Mouse (Mus musculus) common myeloid progenitor, adult 5-6 weeks (primary cell): ENCODE measurements around the gene Tmem175. TPM values are rescaled to one million over a fixed set of nuclear protein-coding genes. Genes with fewer than 3 reads are reported as not detected.

Experiments used
- ATAC-seq: replicated peaks from 2 replicates; pipeline ENCODE4 v1.8.0; 2016; ENCODE audit warnings: low read depth, mild to moderate bottlenecking, moderate TSS enrichment, inconsistent platforms; ENCODE audit not compliant: poor library complexity, severe bottlenecking
- total RNA-seq: library from RNA; stranded (forward); fragments of 200-1000, 187-1606 nt; gene quantifications from 2 replicates; pipeline ENCODE4 v1.2.3, GENCODE M21; 2017

Gene Tmem175
- total RNA-seq, 1 experiment from 2014 or later = 19.9 TPM

DNA sequence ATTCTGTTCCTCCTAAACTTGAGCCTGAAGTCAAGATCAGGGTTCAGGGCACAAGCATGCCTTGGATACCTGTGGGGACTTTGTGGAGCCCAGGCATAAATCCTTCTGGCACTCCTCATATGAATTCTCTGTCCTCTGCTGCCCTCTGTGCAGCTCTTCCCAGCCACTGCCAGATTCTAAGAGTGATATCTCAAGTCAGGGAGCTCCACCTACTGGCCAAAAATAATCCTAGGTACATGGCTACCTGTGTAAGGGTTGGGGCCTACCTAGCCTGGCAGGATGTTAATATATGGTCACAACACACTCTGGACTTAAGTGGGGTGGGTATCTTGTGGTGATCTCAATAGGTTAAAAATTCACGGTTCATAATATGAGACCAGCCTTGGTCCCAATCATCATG lies 22.3 kb downstream of the Tmem175 start:
- peak; percentile 81 for ATAC-seq

DNA sequence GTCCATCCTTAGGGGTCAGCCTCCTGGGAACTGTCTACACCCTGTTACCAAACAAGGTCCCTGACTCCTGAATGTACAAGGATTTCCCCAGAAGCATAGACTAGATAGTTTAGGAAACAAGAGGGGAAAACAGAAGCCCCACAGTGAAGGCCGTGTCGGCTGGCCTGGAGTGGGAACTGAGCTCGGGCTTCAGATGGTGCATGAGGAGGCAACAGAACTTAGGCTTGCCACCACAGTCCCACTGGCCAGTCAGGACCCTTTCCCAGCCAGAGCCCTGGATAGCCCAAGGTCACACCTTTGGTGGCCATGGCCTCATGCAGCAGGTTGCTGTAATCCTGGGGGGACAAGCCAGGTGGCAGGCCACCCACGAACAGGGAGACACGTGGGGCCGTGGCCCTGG lies 23.8 kb downstream of the Tmem175 start:
- no peak for ATAC-seq

DNA sequence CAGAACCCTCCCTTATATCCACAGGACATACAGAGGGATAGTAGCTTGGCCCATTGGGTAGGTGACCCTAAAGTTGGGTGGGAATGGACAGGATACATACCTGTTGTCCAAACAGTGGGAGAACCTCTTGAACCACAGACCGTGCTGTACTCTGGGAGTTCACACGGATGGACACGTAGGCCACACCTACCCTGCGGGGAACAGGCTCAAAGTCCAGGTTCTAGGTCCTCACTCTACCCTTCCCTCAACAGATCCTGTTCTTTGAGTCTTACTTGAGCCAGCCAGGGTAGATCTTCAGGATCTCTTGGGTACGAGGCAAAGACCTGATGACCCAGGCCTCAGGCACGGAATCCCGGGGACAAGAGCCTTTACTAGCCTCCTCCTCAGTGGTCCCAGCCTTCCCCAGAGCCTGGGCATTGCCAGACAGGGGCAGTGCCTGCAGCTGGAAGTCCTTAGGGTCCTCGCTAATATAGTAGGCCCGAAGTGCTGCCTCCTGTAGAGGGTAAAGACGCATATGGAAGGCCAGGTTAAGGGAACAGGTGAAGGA lies 24.9 kb downstream of the Tmem175 start:
- ATAC-seq = no peak

- no peak for ATAC-seq
Measured at GRCm38 (mm10) chr5:108655381-108655780, 25.8 kb downstream of the Tmem175 start.

DNA sequence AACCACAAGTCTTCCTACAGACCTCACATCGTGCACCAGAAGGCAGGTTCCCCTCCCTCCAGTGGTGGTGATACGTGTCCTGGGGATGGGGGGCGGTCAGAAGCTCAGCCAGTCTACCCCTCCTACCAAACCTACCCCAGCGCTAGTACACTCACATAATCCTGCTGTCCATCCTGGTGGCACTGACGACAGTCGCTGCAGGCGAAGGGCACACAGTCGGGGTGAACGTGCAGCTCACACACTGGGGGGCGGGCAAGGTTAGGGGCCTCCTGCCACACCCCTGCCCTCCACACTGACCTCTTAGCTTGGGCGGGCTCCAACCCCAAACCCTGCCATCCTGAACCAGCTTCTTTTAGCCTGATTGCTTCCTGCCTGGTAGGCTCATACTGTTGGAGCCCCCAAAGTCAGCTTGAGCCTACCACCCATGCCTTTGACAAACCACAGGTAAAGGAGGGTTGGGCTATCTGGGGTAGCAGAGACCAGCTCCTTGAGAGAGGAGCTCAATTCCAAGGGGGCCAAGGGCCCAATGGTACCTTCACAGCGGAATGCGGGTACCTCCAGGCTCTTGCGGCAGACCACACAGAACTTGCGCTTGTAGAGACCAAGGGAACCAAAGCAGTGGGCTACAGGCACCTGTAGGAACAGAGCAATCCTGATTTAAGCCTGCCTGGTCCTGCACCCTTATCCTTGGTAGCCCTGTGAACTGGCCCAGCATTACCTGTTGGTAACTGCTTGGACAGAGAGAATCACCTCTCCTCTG lies 26.5 kb downstream of the Tmem175 start:
- ATAC-seq = no peak

- no peak for ATAC-seq
Measured at GRCm38 (mm10) chr5:108657406-108657805, 27.8 kb downstream of the Tmem175 start.

- no peak for ATAC-seq
Measured at GRCm38 (mm10) chr5:108658611-108659010, 29.0 kb downstream of the Tmem175 start.

- ATAC-seq = 0 out of 2 replicates have a peak, but pooled peaks have one; percentile 19
Measured at GRCm38 (mm10) chr5:108659698-108660631, 30.4 kb downstream of the Tmem175 start, which contains the start of gene Idua. Gene Idua (plus strand): TSS chr5:108660331.

- ATAC-seq = peak; percentile 98
Measured at GRCm38 (mm10) chr5:108660632-108661268, 31.2 kb downstream of the Tmem175 start.

GRCm38 (mm10) chr5:108662772-108663171 lies 33.2 kb downstream of the Tmem175 start:
- no peak for ATAC-seq

DNA sequence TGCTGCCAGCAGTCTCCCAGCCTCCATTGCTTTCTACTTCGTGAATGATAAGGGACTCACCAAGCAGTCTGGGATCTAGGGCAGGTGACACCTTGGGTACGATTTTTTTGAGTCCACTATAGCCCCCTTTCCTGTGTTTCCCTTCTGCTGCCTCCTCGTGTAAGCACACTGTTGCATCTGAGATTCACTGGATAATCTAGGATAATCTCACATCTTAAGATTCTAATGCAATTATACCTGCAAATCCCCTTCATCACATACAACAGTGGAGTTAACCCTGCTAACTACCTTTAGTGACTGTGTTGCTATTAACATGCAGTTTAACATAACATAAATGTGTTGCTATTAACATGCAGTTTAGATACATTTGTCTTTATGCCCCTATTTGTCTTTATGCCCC lies 35.5 kb downstream of the Tmem175 start:
- no peak for ATAC-seq

DNA sequence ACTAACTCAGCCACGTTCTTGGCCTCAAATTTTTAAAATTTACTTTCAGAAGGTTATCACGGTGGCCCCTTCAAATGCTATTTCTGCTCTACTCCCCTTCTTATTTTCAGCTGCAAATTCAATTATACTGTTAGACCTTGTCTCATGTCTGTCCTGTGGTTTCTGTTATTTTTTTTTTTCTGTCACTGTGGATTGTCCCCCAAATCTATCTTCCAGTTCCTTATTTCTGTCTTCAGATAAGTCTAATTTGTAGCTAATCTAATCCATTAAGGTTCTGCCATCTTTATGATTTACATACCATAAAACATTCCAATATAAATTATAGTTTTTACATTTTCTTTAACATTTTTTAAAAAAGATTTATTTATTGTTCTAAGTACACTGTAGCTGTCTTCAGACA lies 37.8 kb downstream of the Tmem175 start:
- no peak for ATAC-seq

GRCm38 (mm10) chr5:108668387-108668932 lies 38.9 kb downstream of the Tmem175 start:
- no peak for ATAC-seq

DNA sequence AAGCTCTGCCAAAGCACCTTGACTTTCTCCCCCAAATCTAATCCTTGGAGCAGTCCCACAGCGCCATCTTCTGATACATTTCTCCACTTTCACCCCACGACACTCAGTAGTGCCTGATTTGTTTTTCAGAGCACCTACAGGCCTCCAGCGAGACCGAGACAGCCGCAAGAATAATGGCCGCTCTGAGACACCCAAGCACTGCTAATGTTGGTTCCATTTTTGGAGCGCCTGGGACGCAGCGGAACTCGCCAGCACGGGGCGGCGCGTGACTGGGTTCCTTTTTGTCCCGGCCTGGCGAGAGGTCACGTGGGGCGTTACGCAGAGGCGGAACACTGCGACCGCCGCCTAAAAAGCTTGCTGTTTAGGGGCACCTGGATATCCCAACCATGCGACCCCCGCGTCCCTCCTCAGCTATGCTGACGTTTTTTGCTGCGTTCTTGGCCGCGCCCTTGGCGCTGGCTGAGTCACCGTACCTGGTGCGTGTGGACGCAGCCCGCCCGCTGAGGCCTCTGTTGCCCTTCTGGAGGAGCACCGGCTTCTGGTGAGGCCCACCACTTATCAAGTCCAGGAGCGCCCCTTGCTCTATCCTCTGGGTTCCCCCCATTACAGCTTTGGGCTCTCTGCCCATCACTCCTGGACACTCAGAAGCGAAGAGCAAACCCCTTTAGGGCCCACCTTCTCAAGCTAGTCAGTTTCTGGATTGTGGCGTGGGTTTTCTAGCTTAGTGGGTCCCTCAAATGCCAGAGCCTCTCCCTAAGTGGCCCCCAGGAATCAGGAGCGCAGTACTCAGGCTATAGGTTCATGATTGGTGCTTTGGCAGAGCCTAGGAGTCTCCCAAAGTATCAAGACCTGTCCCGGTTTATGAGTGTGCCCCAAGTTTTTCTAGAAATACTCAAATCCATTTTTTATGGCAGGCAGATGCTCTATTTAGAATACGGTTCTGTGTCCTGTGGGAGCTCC lies 39.7 kb downstream of the Tmem175 start, which contains the start of gene Dgkq:
Dgkq (minus strand) TSS at position 696 of the 960 bp plus-strand sequence.
- peak; percentile 84 for ATAC-seq

GRCm38 (mm10) chr5:108669986-108670385 lies 40.4 kb downstream of the Tmem175 start:
- ATAC-seq = no peak

- ATAC-seq = peak; percentile 49
Measured at GRCm38 (mm10) chr5:108670785-108671184, 41.2 kb downstream of the Tmem175 start.

- ATAC-seq = no peak
Measured at GRCm38 (mm10) chr5:108671757-108672156, 42.2 kb downstream of the Tmem175 start.

GRCm38 (mm10) chr5:108674624-108675023 lies 45.1 kb downstream of the Tmem175 start:
- ATAC-seq = no peak
